Mouse (Mus musculus) left cerebral cortex, adult 2 months (tissue): ENCODE data around the gene Piezo1. TPM values are rescaled to one million over a fixed set of nuclear protein-coding genes. Genes with fewer than 3 reads are reported as not detected.

ENCODE experiments used
- DNase-seq, 2 experiments: peaks; one replicate each; pipeline ENCODE4 v3.0.0; 2021 to 2022; ENCODE audit warnings: low spot score in 2 of 2, mixed read lengths in 1 of 2; ENCODE audit errors: extremely low spot score in 1 of 2
- H3K27ac ChIP-seq: fragments of 200-600 bp; 2 replicates; pipeline ENCODE4 v1.8.1; 2022
- H3K4me3 ChIP-seq: fragments of 200-600 bp; 2 replicates; pipeline ENCODE4 v1.8.1; 2022
- CTCF ChIP-seq: fragments of 200-600 bp; IDR thresholded peaks from 2 replicates; pipeline ENCODE4 v1.8.1; 2022; ENCODE audit warnings: antibody characterized with exemption, mild to moderate bottlenecking, moderate library complexity
- intact Hi-C: fragments of 180-260 bp; cut with DNase I; formaldehyde crosslinking; loops from one replicate; pipeline ENCODE4 v1.15.1; 2025
- total RNA-seq, 2 experiments: library from RNA; stranded (reverse); gene quantifications; 2 replicates each; pipeline ENCODE4 v1.2.3; 2021

Gene Piezo1
- total RNA-seq, 2 experiments from 2014 or later: 6.8 to 7.7 TPM

- DNase-seq: no peak
- H3K4me3 ChIP-seq: peak overlapping the region; percentile 42
- no peak for TF ChIP-seq CTCF
- intact Hi-C loops: loop anchor here (5.0 kb wide), 1 partner anchor 207 kb away; no protein-coding TSS in a partner anchor
- peak overlapping the region; percentile 78 for H3K27ac ChIP-seq
Measured at GRCm38 (mm10) chr8:122459990-122460389, 91.1 kb downstream of the Piezo1 start.

- no peak overlapping the region for H3K27ac ChIP-seq
- peak; percentile 45 for TF ChIP-seq CTCF
- H3K4me3 ChIP-seq: no peak overlapping the region
- intact Hi-C loops: no loop called here
- DNase-seq: no peak
Measured at GRCm38 (mm10) chr8:122459218-122459900, 91.8 kb downstream of the Piezo1 start.

- Histone ChIP-seq H3K4me3 (no peak overlapping the region), H3K27ac (no peak overlapping the region)
- TF ChIP-seq CTCF: no peak
- intact Hi-C loops: no loop called here
- no peak for DNase-seq
Measured at GRCm38 (mm10) chr8:122457171-122457570, 94.0 kb downstream of the Piezo1 start.

GRCm38 (mm10) chr8:122454409-122454808, 96.7 kb downstream of the Piezo1 start:
- intact Hi-C loops: no loop called here
- no peak for TF ChIP-seq CTCF
- Histone ChIP-seq H3K4me3 (no peak overlapping the region), H3K27ac (no peak overlapping the region)
- DNase-seq: no peak

- Histone ChIP-seq H3K4me3 (no peak overlapping the region), H3K27ac (no peak overlapping the region)
- no peak for TF ChIP-seq CTCF
- no peak for DNase-seq
- intact Hi-C loops: no loop called here
Measured at GRCm38 (mm10) chr8:122452154-122452553, 99.0 kb downstream of the Piezo1 start.

- intact Hi-C loops: no loop called here
- Histone ChIP-seq H3K4me3 (no peak overlapping the region), H3K27ac (no peak overlapping the region)
- DNase-seq: no peak
- no peak for TF ChIP-seq CTCF
Measured at GRCm38 (mm10) chr8:122451161-122451703, 99.9 kb downstream of the Piezo1 start.

- DNase-seq: no peak
- Histone ChIP-seq H3K27ac (peak overlapping the region; percentile 9), H3K4me3 (peak overlapping the region; percentile 69; the same call in 1 of the 2 replicates)
- TF ChIP-seq CTCF: peak; percentile 7
- intact Hi-C loops: no loop called here
Measured at GRCm38 (mm10) chr8:122445203-122445602, 105.9 kb downstream of the Piezo1 start.

- Histone ChIP-seq H3K27ac (peak overlapping the region; percentile 97), H3K4me3 (peak overlapping the region; percentile 69)
- no peak for TF ChIP-seq CTCF
- intact Hi-C loops: loop anchor here (5.0 kb wide), 2 partner anchors 67 to 162 kb away; partner anchors contain the start of genes Zc3h18 and Zfpm1
- peak; percentile 66 to 77 for DNase-seq
Measured at GRCm38 (mm10) chr8:122444058-122444748, 106.9 kb downstream of the Piezo1 start.

GRCm38 (mm10) chr8:122443262-122444006, 107.7 kb downstream of the Piezo1 start, which contains the start of gene Mvd:
Gene Mvd (minus strand): TSS chr8:122443422.
- peak; percentile 98 to 99 for DNase-seq
- TF ChIP-seq CTCF: peak; percentile 20
- Histone ChIP-seq H3K4me3 (peak within 1 kb of the TSS; percentile 69), H3K27ac (peak within 1 kb of the TSS; percentile 97)
- intact Hi-C loops: loop anchor here (1.0 to 5.0 kb wide), 3 partner anchors 33 to 161 kb away; partner anchors contain the start of genes Ctu2, Rnf166, Zc3h18 and Zfpm1

GRCm38 (mm10) chr8:122442781-122443180, 108.3 kb downstream of the Piezo1 start:
- peak overlapping the region; percentile 58 for H3K27ac ChIP-seq
- no peak for TF ChIP-seq CTCF
- DNase-seq: no peak
- intact Hi-C loops: loop anchor here (1.0 to 5.0 kb wide), 3 partner anchors 34 to 160 kb away; partner anchors contain the start of genes Ctu2, Rnf166, Zc3h18 and Zfpm1
- H3K4me3 ChIP-seq: peak overlapping the region; percentile 69

GRCm38 (mm10) chr8:122442356-122442755, 108.8 kb downstream of the Piezo1 start:
- intact Hi-C loops: loop anchor here (5.0 kb wide), 2 partner anchors 65 to 160 kb away; partner anchors contain the start of genes Zc3h18 and Zfpm1
- no peak for TF ChIP-seq CTCF
- DNase-seq: no peak
- peak overlapping the region; percentile 69 for H3K4me3 ChIP-seq
- H3K27ac ChIP-seq: no peak overlapping the region
